Comparison of ENCODE assay signal across 22 mouse cellular contexts in the genomic region with DNA sequence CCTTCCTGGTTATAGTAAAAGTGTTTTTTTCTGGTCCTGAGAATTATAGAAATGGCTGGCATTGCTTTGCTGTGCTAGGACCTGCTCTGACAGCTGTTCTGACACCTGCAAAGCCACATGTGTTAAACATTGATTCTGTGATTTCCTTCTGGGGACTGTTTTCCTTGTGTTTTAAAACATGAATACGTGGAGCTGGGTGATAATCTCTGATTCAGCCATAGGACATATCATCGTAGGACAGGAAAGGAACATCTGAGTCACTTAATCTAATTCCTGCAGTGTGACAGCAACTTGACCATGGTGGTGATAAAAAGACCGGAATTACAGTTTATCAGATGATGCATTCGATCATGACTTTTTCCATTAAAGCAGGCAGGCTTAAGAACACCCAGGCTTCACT. TPM values are rescaled to one million over a fixed set of nuclear protein-coding genes. Genes with fewer than 3 reads are reported as not detected.
"Had no signal": no experiment of that assay in that cellular context is flagged by ENCODE, and none has a peak within 500 bp of the region (broad histone marks: within the 10 kb centered on the region; RNA-seq: fewer than 3 reads in every experiment).

No protein-coding gene starts in this region.

- DNase-seq: kidney, adult 8-10 months; kidney, postnatal 25 days; layer of hippocampus, adult 9-11 months; layer of hippocampus, postnatal 36 days; liver; lung, adult 2 months; lung, postnatal 36 days; right cerebral cortex, adult 18-20 months; right cerebral cortex, postnatal 25 days; thymus, adult 18-20 months; thymus, postnatal 14 days had no signal

- H3K9ac ChIP-seq: limb, embryonic 12.5 days; liver, embryonic 14.5 days; midbrain, embryonic 12.5 days; neural tube, embryonic 15.5 days had no signal

- H3K36me3 ChIP-seq: limb, embryonic 12.5 days; midbrain, embryonic 12.5 days; neural tube, embryonic 15.5 days had no signal

- H3K27me3 ChIP-seq: limb, embryonic 12.5 days; midbrain, embryonic 12.5 days; neural tube, embryonic 15.5 days had no signal

- H3K27ac ChIP-seq: limb, embryonic 12.5 days; liver, embryonic 14.5 days; midbrain, embryonic 12.5 days; neural tube, embryonic 15.5 days had no signal

- ATAC-seq: lung, postnatal 0 days had no signal

- H3K4me2 ChIP-seq: limb, embryonic 12.5 days; midbrain, embryonic 12.5 days; neural tube, embryonic 15.5 days had no signal

- H3K4me1 ChIP-seq: limb, embryonic 12.5 days; midbrain, embryonic 12.5 days had no signal

- H3K9me3 ChIP-seq: limb, embryonic 12.5 days; midbrain, embryonic 12.5 days; neural tube, embryonic 15.5 days had no signal

- H3K4me3 ChIP-seq: limb, embryonic 12.5 days; midbrain, embryonic 12.5 days; myocyte; neural tube, embryonic 15.5 days had no signal

RNA-seq across cellular contexts. Expression of a gene that starts 26.2 kb away (rescaled TPM):
- total RNA-seq: left cerebral cortex, adult 8-10 months; megakaryocyte, adult 5-6 weeks had no signal
- polyA plus RNA-seq: kidney, embryonic 16.5 days; limb, embryonic 12.5 days; liver, embryonic 14.5 days; lung, adult 2 months; lung, postnatal 0 days; midbrain, embryonic 12.5 days; myocyte; neural tube, embryonic 11.5 days; neural tube, embryonic 15.5 days; stomach, embryonic 14.5 days had no signal

RNA-seq across cellular contexts. Expression of a gene that starts 45.1 kb away (rescaled TPM):
- total RNA-seq: megakaryocyte, adult 5-6 weeks had no signal
- polyA plus RNA-seq: lung, postnatal 0 days; midbrain, embryonic 12.5 days had no signal
